Mouse (Mus musculus): ENCODE measurements at regions not wholly inside any gene's neighbourhood (a gene's known extent, or its start where the extent isn't known, plus 50 kb on each side); places are given as distances from the start of the nearest gene placed in this dataset.
"Not testable (repeated sequence)": the region's sequence is repeated elsewhere in the genome, so short reads cannot be mapped to it uniquely, and the experiment has no call there.

DNA sequence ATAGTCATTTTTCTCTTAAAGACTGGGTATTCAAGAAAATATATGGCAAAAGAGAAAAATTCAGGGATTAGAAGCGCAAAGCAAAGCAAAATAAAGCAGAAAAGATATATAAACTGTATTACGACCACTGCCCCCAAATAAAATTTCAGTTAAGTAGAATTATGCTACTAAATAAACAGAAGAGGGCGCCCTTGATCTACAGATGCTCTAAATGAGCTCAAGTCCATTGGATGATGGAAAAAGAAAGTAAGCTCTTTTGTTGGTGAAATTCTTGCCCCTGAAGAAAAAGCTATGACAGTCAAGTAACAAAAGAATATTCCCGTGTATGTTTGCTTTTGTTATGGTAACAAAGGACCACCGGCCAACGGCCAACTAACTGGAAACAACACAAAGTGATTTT, 165.5 kb upstream of the Stk26 start:
- DNase-seq (ENCODE audit: extremely low spot score, low spot score): no peak

DNA sequence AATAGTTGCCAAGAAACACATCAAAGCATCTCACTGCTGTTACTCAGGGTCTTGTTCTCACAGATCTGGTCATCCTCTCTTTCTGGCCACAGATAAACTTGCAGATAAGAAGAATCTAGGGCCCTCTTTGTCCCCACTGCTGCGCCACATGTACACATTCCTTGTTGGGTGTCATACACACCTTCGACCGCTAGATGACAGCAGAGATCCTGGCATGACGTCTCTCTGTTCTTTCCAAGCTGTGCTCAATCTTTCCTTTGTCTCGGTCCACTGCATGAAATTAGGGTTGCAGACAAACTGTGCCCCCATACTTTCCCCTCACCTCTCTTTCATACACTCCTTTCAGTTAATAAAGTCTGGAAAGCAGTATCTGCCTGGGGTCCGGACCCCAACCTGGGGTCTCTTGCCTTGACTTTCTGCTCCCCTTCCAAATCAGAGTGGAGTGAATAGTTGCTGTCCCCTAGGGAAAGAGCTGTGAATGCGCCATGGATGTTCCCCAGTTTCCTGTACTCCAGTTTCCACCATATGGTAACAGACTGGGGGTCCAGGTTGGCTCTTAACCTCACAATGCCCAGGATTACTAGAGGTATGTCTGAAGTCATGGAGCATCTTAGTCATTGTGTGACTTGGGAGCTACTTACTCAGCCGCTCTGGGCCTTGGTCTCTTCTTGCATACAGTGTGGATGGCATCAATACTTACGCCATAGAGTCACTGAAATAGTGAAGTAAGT, 182.8 kb upstream of the Stk26 start:
- peak; percentile 62 for DNase-seq (ENCODE audit: extremely low spot score, low spot score)

DNA sequence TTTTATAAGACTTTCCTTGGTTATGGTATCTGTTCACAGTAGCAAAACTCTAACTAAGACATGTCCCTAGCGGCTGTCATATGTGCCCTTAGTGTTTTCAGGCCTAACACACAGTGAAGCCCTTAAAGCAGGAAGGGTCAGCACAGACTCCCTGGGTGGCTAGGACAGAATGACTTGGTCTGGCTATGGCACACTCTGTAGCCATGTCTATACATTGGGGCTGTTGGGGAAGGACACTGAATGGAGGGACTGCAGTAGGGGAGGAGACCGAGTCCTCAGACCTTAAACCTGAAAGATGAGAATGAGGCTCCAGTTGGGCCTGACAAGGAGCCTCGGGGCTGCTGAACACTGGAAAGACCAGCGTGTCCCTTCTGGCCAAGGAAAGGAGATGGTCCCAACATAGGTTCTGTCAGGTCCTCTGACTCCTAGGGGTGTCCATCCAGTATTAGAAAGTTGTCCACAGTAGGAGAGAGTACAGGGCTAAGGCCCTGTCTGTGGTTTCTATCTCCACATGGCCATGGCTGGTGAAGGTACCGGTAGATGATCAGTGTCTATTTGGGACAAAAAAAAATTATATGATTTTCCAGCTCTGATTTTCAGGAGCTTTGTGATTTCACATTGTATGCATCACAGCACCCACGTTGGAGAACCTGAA, 183.5 kb upstream of the Stk26 start:
- no peak for DNase-seq (ENCODE audit: extremely low spot score, low spot score)

DNA sequence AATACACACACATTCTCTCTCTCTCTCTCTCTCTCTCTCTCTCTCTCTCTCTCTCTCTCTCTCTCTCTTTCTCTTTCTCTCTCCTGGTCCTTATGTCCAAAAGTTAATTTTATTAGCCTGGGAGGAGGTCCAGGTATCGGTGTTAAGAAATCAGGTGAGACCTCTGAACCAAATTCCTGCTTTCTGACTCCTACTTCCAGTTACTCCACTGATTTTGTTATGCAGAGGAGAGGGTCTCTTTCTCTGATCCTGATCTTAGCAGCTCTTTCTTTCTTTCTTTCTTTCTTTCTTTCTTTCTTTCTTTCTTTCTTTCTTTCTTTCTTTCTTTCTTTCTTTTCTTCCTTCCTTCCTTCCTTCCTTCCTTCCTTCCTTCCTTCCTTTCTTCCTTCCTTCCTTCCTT, 185.5 kb upstream of the Stk26 start:
- DNase-seq (ENCODE audit: extremely low spot score, low spot score): not testable (repeated sequence)

DNA sequence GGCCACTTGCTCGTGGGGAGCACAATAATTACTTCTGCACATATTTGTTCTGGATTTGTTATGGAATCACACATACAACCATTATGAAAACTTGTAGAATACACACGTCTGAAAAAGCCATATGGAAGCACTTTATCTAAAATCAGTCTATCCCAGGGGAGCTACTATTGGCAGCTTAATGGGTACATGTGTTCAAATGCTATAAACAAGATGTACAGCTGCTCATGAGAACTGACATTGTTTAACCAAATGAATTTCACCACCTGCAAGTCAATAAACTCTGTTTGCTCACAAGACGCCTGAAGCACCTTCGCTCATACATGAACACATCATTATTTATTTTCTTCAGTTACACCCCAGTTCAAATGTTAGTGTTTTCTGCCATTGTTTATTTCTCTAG, 199.5 kb upstream of the Stk26 start:
- DNase-seq (ENCODE audit: extremely low spot score, low spot score): no peak

DNA sequence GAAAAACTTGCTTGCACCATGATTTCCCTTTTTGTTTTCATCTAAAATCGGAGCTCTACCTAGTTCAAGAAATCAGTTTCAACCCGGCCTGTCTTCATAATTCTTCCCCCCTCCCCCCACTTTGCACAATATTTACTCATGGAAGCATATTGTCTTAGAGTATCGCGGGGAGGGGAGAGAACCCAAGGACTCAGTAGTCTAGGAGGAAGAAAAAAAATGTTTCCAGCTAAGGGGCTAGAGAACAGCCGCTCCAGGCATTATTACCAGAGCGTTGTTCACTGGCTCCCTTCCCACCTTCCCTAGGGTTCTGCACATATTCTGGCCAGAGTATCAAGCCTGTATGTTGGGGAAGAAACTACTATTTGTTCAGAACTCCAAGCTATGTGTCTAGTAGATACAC, 205.2 kb upstream of the Stk26 start:
- no peak for DNase-seq (ENCODE audit: extremely low spot score, low spot score)

DNA sequence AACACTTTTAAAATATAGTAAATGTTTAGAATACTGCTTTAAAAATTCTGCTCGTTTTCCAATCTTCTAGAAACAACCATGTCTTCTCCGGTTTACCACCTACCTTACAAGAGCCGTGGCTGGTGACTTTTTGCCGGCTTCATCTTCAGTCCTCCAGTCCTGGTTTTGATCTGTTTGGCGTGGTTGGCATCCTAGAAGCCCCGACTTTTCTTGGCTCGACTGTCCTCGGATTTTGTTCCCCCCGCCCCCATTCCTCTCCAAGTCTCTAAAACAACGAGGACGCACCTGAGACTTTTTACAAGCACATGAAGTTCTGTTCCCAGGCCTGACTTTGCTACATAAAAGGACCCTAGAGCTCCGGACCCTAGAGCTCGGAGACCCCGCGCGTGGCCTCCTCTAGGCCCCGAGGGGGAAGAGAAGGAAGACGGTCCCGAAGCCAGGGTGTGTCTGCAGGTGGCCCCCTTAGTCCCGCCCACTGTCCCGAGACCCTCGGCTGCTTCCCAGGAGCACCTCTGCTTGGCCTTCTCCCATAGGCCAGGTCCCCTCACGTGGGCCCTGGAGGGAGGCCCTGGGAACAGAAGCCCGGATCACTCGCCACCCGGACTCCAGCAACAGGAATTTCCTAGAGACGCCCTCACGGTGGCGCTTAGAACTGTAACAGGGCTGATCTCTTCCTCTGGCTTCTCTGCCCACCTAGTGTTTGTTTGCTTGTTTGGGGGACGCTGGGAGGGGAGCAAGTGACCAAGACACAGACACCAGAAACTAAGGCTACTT, 205.8 kb upstream of the Stk26 start:
- DNase-seq (ENCODE audit: extremely low spot score, low spot score): peak; percentile 65

DNA sequence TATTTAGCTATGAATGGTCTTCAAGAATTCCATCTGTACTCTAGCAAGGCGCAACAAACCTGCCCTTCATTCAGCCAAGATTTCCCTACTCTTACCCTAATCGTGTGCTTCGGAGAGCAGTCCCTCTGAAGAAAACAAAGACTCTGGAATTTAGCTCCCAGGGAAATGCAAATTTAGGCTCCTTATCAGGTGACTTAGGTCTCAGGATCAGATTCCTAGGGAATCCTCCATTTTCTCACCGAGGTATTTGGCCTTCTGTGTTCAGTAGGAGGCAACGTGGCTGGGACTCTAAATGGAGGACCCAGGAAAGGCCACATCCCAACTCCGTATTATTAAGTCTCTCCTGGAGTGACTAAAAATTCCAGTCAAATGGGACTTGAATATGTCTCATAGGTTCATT, 204.2 kb upstream of the Olfr1324 start:
- DNase-seq (ENCODE audit: extremely low spot score, low spot score): no peak

DNA sequence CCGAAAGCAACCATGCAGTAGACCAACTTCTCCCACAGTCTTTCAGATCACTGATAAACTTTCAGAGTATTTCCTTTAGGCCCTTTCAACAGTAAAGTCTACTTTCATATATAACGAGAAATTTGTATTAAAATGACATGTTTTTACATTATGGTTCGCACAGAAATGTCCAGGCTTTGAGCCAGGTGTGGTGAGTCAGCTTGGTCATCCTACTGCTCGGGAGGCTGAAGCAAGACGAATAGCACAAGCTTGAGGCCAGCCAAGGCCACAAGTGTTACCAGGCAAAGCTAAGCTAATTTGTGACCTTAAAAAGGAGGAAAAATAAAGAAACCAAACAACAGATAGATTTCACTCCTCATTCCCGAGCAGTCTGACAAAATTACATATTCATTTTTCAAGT, 197.0 kb upstream of the Olfr1324 start:
- no peak for DNase-seq (ENCODE audit: extremely low spot score, low spot score)

DNA sequence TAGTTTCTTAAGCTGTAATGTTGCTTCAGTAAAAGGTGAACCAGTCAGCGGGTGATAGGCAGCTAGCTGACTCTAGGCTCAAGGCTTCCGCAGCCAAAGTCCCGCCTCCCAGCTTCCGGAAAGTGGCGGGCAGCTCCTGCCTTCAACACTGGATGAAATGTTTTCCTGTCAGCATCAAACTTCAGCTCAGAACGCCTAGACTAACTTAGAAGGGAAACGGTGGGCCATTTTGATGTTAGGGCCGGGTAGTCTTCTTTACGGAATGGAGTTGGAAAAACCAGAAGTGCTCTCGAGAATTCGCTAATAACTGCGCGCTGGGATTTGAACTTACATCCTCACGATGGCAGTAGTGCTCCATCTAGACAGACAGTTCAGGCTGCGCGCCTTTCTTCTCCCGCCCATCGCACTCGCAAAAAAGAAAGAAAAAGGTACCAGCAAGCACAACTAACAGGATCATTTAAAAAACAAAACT, 194.7 kb upstream of the Olfr1324 start:
- DNase-seq (ENCODE audit: extremely low spot score, low spot score): peak; percentile 36

DNA sequence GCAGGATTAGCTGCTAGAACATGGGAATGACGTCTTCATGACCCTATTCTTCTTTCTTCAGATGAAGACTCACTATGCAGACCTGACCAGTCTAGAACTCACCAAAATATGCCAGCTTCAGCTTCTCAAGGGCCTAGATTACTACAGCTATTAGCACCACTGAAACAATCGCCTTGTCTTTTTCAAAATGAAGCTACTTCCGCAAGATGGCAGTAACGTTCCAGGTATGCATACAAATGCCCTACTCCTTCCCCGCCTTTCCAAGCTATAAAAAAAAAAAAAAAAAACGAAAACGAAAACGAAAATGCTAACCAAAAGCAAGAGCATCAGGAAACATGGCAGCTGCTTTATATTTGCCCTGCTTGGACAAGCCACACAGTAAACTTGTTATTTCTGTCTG, 192.6 kb upstream of the Olfr1324 start:
- no peak for DNase-seq (ENCODE audit: extremely low spot score, low spot score)

DNA sequence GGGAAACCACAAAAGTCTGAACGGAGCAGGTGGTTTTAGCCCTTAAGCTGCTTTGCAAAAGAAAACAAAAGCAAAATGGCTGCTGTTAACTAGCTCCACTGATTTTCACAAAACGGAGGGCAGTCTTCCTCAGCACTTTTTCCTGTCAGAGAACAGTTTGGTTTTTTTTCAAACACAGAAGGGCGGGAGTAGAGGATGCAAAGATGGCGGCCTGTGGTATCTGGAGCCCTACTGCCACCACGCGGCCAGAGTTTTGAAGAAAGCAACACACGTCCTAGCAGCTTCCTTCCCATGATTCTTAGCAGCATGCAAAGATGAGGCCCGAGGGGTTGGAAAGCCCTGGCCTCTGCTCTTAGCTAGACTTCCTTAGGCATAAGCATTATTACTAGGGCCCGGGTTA, 191.6 kb upstream of the Olfr1324 start:
- peak; percentile 51 for DNase-seq (ENCODE audit: extremely low spot score, low spot score)

DNA sequence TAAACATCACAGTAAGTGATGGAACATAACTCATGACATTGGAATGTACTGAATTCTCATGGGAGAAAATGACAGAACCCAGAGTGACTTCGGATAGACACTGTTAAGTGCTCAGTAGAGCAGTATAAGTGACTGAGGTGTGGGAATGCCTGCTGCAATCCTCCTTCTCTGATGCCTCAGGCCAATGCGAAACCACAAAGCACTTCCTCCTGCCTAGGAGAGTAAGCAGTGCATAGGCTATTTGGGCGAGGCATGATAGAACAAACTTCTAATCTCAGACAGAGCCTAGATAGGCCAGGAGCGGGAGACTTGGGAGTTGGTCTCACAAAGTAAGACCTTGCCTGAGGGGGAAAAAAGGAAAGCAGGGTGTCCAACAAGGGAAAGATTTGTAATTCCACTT, 190.6 kb upstream of the Olfr1324 start:
- no peak for DNase-seq (ENCODE audit: extremely low spot score, low spot score)

DNA sequence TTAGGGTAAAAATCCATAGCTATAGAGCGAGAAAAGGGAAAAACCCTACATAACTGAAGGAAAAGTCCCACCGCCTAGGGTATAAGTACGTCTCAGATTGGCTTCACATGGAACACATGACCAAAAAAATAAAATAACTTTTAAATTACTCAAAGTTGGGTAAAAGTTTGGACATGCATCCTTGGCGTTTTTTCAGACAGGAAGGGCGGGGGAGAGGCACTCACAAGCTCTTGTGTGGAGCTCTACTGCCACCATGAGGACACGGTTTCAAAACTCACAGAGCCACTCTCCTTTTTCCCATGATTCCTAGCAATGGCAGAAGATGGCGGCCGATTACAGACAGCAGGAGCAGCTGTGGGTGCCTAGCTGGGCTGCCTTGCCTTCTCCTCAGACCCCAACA, 188.6 kb upstream of the Olfr1324 start:
- DNase-seq (ENCODE audit: extremely low spot score, low spot score): not testable (repeated sequence)

DNA sequence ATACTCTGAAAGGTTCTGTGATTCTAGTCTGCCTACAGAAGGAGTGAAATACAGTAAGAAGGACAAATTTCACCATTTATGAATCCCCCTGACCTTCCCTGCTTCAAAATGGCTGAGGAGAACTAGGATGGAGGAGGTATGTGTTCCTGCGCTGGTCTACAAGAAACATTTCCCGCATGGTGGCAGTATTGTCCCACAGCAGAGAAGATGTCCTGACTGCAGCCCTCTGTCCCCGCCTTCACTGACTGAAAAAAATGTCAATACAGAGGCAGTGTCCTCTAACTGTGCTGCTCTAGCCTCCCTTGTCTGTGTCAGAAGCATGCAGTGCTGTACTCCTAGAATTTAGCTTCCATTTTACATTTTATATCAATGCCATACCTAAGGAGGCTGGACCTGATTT, 186.6 kb upstream of the Olfr1324 start:
- DNase-seq (ENCODE audit: extremely low spot score, low spot score): peak; percentile 33

DNA sequence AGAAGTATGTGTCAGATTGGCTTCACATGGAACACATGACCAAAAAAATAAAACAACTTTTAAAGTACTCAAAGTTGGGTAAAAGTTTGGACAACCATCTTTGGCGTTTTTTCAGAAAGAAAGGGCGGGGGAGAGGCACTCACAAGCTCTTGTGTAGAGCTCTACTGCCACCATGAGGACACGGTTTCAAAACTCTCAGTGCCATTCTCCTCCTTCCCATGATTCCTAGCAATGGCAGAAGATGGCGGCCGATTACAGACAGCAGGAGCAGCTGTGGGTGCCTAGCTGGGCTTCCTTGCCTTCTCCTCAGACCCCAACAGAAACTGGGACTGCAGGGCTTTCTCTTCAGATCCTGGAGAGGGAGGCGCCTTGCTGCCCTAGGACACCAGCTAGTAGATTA, 186.1 kb upstream of the Olfr1324 start:
- DNase-seq (ENCODE audit: extremely low spot score, low spot score): peak; percentile 31

DNA sequence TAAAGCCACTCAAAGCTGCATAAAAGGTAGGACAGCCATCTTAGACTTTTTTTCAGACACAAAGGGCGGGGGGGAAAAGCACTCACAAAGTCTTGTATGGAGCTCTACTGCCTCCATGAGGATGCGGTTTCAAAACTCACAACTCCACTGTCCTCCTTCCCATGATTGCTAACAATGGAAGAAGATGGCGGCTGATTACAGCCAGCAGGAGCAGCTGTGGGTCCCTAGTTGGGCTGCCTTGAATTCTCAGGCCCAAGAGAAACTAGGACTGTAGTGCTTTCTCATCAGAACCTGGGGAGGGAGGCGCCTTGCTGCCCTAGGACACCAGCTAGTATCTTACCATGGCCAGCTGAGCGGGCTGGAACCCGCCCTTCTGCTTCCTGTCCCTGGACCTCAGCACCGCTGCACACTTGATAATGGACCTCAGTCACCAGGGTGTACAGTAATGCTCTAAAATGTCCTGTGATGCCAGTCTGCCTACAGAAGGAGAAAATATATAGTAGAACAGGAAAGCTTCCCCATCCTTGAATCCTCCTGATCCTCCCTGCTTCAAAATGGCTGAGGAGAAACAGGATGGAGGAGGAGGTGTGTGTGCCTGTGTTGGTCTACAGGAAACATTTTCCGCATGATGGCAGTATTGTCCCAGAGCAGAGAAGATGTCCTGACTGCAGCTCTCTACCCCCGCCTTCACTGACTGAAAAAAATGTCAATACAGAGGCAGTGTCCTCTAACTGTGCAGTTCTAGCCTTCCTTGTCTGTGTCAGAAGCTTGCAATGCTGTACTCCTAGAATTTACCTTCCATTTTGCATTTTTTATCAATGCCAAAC, 183.7 kb upstream of the Olfr1324 start:
- DNase-seq (ENCODE audit: extremely low spot score, low spot score): peak; percentile 29

DNA sequence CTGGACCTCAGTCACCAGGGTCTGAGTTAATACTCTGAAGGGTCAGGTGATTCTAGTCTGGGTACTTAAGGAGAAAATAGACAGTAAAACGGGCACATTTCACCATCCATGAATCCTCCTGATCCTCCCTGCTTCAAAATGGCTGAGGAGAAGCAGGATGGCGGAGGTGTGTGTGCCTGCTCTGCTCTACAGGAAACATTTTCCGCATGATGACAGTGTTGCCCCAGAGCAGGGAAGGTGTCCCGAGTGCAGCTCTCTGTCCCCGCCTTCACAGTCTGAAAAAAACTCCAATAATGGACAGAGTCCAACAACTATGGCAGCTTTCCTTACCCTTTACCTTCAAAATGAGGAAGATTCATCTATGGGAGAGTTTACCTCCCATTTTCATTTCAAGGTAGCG, 179.8 kb upstream of the Olfr1324 start:
- DNase-seq (ENCODE audit: extremely low spot score, low spot score): not testable (repeated sequence)

DNA sequence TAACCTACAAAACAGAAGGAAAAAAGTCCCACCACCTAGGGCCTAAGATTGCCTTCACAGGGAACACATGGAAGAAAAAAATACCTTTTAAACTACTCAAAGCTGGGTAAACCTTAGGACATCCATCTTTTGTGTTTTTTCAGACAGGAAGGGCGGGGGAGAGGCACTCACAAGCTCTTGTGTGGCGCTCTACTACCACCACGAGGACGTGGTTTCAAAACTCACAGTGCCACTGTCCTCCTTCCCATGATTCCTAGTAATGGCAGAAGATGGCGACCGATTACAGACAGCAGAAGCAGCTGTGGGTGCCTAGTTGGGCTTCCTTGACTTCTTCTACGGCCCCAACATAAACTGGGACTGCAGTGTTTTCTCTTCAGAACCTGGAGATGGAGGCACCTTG, 179.3 kb upstream of the Olfr1324 start:
- DNase-seq (ENCODE audit: extremely low spot score, low spot score): no peak

DNA sequence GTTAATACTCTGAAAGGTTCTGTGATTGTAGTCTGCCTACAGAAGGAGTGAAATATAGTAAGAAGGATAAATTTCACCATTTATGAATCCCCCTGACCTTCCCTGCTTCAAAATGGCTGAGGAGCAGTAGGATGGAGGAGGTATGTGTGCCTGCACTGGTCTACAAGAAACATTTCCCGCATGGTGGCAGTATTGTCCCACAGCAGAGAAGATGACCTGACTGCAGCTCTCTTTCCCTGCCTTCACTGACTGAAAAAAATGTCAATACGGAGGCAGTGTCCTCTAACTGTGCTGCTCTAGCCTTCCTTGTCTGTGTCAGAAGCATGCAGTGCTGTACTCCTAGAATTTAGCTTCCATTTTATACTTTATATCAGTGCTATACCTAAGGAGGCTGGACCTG, 177.2 kb upstream of the Olfr1324 start:
- not testable (repeated sequence) for DNase-seq (ENCODE audit: extremely low spot score, low spot score)

DNA sequence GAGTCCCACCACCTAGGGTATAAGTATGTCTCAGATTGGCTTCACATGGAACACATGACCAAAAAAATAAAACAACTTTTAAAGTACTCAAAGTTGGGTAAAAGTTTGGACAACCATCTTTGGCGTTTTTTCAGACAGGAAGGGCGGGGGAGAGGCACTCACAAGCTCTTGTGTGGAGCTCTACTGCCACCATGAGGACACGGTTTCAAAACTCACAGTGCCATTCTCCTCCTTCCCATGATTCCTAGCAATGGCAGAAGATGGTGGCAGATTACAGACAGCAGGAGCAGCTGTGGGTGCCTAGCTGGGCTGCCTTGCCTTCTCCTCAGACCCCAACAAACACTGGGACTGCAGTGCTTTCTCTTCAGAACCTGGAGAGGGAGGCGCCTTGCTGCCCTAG, 176.7 kb upstream of the Olfr1324 start:
- DNase-seq (ENCODE audit: extremely low spot score, low spot score): not testable (repeated sequence)

All from neural tube, embryonic 10.5 days (tissue).